Mouse (Mus musculus) MN1 (cell line): ENCODE measurements around the gene Adamtsl3.

ENCODE experiments used
- DNase-seq: peaks from one replicate; pipeline ENCODE4 v3.0.0-alpha.2; 2016; ENCODE audit warnings: low spot score

Adamtsl3 gene

DNA sequence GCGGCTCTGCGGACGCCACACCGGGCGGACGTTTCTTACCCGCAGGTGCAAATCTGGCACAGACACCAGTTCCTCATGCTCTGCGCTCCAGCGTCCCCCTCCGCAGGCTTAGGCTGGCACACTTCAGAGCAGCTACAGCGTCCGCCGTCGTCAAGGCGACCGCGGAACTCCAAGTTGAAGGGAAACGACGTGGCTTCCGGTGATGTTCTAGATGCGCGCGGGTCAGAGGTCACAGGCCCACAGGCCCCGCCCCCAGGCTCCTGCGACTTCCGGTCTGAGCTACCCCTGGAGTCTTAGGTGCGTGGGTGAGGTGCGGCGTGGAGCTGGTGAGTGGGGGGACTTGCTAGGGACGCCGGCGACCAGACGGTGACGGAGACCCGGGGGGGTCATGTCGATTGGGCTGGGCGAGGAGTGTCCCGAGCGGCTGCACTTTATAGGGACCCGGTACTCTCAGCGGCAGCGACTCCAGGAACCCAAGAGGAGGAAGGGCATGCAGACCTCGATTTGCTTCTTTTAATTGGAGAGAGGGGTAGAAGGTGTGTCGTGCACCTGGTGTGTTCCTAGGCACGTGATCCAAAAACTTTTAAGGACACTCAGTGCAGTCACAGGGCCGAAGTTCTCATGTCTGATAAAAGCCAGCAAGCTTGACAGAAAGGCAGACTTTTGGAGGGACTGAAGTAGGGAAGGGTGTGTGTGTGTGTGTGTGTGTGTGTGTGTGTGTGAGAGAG is 313.0 kb downstream of the Adamtsl3 start, which contains the start of the genes Saxo2 and Efl1:
Gene Saxo2 (minus strand): TSS at position 176 of the 728 bp plus-strand sequence.
Gene Efl1 (plus strand): TSS at position 262 of the 728 bp plus-strand sequence.
- peak; percentile 95 for DNase-seq

DNA sequence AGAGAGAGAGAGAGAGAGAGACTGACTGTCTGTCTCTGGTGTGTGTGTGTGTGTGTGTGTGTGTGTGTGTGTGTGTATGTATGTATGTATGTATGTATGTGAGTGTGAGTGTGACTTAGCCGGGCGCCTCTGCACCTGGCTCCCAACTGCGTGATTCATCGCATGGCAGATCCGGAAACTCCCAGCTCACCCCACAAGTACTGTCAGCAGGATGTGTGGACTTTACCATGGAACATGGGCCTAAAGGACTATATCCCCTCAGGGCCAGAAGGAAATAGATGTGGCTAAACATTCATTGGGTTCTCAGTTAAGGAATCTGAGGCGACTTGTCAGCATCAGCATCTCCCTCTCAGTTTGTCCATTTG is 313.6 kb downstream of the Adamtsl3 start:
- peak; percentile 33 for DNase-seq
